Mouse (Mus musculus): Measurements from ENCODE around the gene Cel. TPM values are rescaled to one million over a fixed set of nuclear protein-coding genes. Genes with fewer than 3 reads are reported as not detected.
A peak's percentile ranks its signal among the peaks of the same experiment; 100 is the strongest.
"Not testable (repeated sequence)": the region's sequence is repeated elsewhere in the genome, so short reads cannot be mapped to it uniquely, and the experiment has no call there.

The Cel gene
- total and polyA plus RNA-seq, 2 experiments from 2014 or later, result not detected

DNA sequence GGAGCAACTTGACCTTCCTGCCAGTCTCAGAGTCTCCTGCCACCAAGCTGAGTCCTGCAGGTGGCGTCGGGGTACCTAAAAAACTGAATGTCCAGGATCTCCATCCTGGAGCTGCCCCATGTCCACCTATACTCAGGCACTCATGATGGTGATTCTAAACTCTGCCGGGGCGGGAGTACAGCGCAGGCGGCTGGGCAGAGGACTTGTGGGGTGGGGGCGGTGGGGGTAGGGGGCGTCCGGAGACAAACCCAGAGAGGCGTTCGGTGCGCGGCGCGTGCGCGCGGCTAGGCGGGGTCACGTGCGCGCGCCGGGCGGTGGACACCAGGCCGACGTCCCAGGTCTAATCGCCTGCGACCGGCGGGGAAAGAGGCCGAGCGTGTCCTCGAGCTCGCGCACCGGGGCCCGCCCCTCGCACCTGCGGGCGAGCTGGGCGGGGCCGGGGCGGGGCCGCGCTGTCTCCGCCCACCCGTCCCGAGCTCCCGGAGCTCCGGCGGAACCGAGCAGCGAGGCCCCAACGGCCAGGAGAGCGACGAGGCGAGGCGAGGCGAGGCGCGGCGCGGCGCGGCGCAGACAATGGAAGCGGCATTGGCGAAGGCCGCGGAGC lies 50.3 kb downstream of the Cel start, which contains the start of gene Ralgds:
Gene Ralgds, plus strand, starts transcription at position 328 of the 604 bp plus-strand sequence.
- ATAC-seq (peak; percentile 69), DNase-seq (ENCODE audit: low spot score) (peak; percentile 82)
- no peaks in the 10 kb centered on the region for H3K9me3 ChIP-seq (ENCODE audit: low read length)
- H3K36me3 ChIP-seq (ENCODE audit: insufficient read depth, low read length), result no peaks in the 10 kb centered on the region
- TF ChIP-seq CTCF (IDR thresholded peaks at IDR 0.05; ENCODE audit: low read depth), result peak; percentile 58
- peak within 1 kb of the TSS; percentile 91 for H3K27ac ChIP-seq
- H3K9ac ChIP-seq (replicated peaks; ENCODE audit: low read length), result peak within 1 kb of the TSS; percentile 96
- under 1% methylated on average over 55 of the region's 71 CpGs for WGBS
- peak within 1 kb of the TSS; percentile 79 for H3K4me3 ChIP-seq (ENCODE audit: low read length)
- H3K4me1 ChIP-seq (ENCODE audit: insufficient read depth, low read length), result peaks cover 29% of the 10 kb centered on the region
- H3K27me3 ChIP-seq (ENCODE audit: insufficient read depth, low read length), result no peaks in the 10 kb centered on the region
- H3K4me2 ChIP-seq (ENCODE audit: low read depth, low read length), result peak within 1 kb of the TSS; percentile 91

GRCm38 (mm10) chr2:28511600-28511999 lies 51.6 kb downstream of the Cel start:
- TF ChIP-seq CTCF (IDR thresholded peaks at IDR 0.05; ENCODE audit: low read depth), result peak; percentile 49
- not testable (repeated sequence) for H3K27ac ChIP-seq; H3K4me3 ChIP-seq (ENCODE audit: low read length); H3K4me2 ChIP-seq (ENCODE audit: low read depth, low read length); H3K9ac ChIP-seq (replicated peaks; ENCODE audit: low read length); ATAC-seq; H3K9me3 ChIP-seq (ENCODE audit: low read length); DNase-seq (ENCODE audit: low spot score); H3K36me3 ChIP-seq (ENCODE audit: insufficient read depth, low read length); H3K27me3 ChIP-seq (ENCODE audit: insufficient read depth, low read length)
- H3K4me1 ChIP-seq (ENCODE audit: insufficient read depth, low read length), result peaks cover 20% of the 10 kb centered on the region; the same call in 1 of the 2 replicates
- WGBS, result 52% methylated on average over 5 of the region's 5 CpGs

DNA sequence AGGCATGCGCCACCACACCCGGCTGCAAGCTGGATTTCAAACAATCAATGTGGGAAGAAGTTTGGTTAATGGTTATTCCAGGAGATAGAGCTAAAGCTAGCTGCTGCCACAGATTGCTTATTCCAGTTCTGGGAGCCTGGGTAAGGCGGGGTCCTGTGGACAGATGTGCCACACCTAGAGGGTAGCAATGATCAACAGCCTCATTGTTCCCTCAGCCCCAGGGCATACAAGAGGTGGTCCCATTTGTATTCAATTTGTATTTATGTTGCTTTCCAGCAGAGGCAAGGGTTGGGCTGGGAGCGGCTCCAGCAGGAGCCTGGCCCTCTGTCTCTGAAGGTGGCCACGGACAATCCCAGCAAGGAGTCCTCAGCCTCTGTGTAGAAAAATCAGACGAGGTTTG lies 56.9 kb downstream of the Cel start:
- no peaks in the 10 kb centered on the region for H3K27me3 ChIP-seq (ENCODE audit: insufficient read depth, low read length)
- no peaks in the 10 kb centered on the region for H3K4me1 ChIP-seq (ENCODE audit: insufficient read depth, low read length)
- H3K9ac ChIP-seq (replicated peaks; ENCODE audit: low read length), result no peak overlapping the region
- H3K27ac ChIP-seq, result no peak overlapping the region
- no peak for DNase-seq (ENCODE audit: low spot score)
- 83% methylated on average over 6 of the region's 6 CpGs for WGBS
- no peaks in the 10 kb centered on the region for H3K36me3 ChIP-seq (ENCODE audit: insufficient read depth, low read length)
- H3K4me3 ChIP-seq (ENCODE audit: low read length), result no peak overlapping the region
- no peak for ATAC-seq
- no peaks in the 10 kb centered on the region for H3K9me3 ChIP-seq (ENCODE audit: low read length)
- TF ChIP-seq CTCF (IDR thresholded peaks at IDR 0.05; ENCODE audit: low read depth), result no peak
- no peak overlapping the region for H3K4me2 ChIP-seq (ENCODE audit: low read depth, low read length)

DNA sequence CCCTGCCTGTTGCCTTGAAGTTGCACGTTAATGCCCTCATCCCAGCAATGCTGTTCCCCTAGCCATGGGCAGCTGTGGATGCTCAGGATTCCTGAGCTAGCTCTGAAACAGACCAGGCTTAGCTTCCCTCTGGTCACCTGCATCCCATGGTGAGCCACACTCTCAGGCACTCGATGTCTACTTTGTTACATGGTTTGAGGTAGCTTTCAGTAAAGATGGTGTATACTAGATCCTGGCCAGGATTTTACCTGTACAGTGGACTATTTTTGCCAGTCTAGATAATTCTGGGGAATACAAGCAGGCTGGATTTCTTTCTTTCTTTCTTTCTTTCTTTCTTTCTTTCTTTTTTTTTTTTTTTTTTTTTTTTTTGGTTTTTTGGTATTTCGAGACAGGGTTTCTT lies 57.4 kb downstream of the Cel start, which contains the start of gene Gm10134:
Gene Gm10134, plus strand, starts transcription at position 301 of the 400 bp plus-strand sequence.
- no peaks in the 10 kb centered on the region for H3K36me3 ChIP-seq (ENCODE audit: insufficient read depth, low read length)
- ATAC-seq (no peak), DNase-seq (ENCODE audit: low spot score) (no peak)
- no peak within 1 kb of the TSS for H3K4me3 ChIP-seq (ENCODE audit: low read length)
- 87% methylated on average over 3 of the region's 3 CpGs for WGBS
- H3K9me3 ChIP-seq (ENCODE audit: low read length), result no peaks in the 10 kb centered on the region
- H3K9ac ChIP-seq (replicated peaks; ENCODE audit: low read length), result no peak within 1 kb of the TSS
- no peaks in the 10 kb centered on the region for H3K4me1 ChIP-seq (ENCODE audit: insufficient read depth, low read length)
- no peak within 1 kb of the TSS for H3K4me2 ChIP-seq (ENCODE audit: low read depth, low read length)
- H3K27ac ChIP-seq, result no peak within 1 kb of the TSS
- H3K27me3 ChIP-seq (ENCODE audit: insufficient read depth, low read length), result no peaks in the 10 kb centered on the region
- no peak for TF ChIP-seq CTCF (IDR thresholded peaks at IDR 0.05; ENCODE audit: low read depth)

Small RNA genes within 50 kb of the gene (microRNA-seq; reads per million reads assigned to microRNA genes)
- 0 reads per million in 2 experiments for gene Gm22824

Other genes starting within 250 kb of the Cel start
- 58.8 and 78.7 TPM in 2 replicates for gene Ppp1r26, start 116.6 kb downstream of the Cel start, total RNA-seq (2014; rRNA removed)
- 10.4 and 11.2 TPM in 2 replicates for gene Ppp1r26, start 116.6 kb downstream of the Cel start, polyA plus RNA-seq (2015; fragmentation: Nextera tagmentation; extraction: Ambion mirVana)
- 2.8 and 8.6 TPM in 2 replicates for gene 1700007K13Rik, start 97.1 kb downstream of the Cel start, total RNA-seq (2014; rRNA removed)
- 6.1 and 7.1 TPM in 2 replicates for gene 1700007K13Rik, start 97.1 kb downstream of the Cel start, polyA plus RNA-seq (2015; fragmentation: Nextera tagmentation; extraction: Ambion mirVana)
- 31.5 and 33.0 TPM in 2 replicates for gene Mrps2, start 95.3 kb downstream of the Cel start, total RNA-seq (2014; rRNA removed)
- 39.2 and 42.6 TPM in 2 replicates for gene Mrps2, start 95.3 kb downstream of the Cel start, polyA plus RNA-seq (2015; fragmentation: Nextera tagmentation; extraction: Ambion mirVana)
- gene Gbgt1, start 66.5 kb downstream of the Cel start, total RNA-seq (2014; rRNA removed), result 3.7 and 8.2 TPM in 2 replicates
- 1.5 and 1.7 TPM in 2 replicates for gene Gbgt1, start 66.5 kb downstream of the Cel start, polyA plus RNA-seq (2015; fragmentation: Nextera tagmentation; extraction: Ambion mirVana)
- not detected in 2 replicates for gene Gm10134, start 57.3 kb downstream of the Cel start, total RNA-seq (2014; rRNA removed)
- 4.0 and 4.8 TPM in 2 replicates for gene Gm10134, start 57.3 kb downstream of the Cel start, polyA plus RNA-seq (2015; fragmentation: Nextera tagmentation; extraction: Ambion mirVana)
- gene Ralgds, start 50.3 kb downstream of the Cel start, total RNA-seq (2014; rRNA removed), result 263 and 266 TPM in 2 replicates
- 74.6 and 76.8 TPM in 2 replicates for gene Ralgds, start 50.3 kb downstream of the Cel start, polyA plus RNA-seq (2015; fragmentation: Nextera tagmentation; extraction: Ambion mirVana)
- gene Gtf3c5, start 20.3 kb upstream of the Cel start, total RNA-seq (2014; rRNA removed), result 23.1 and 28.4 TPM in 2 replicates
- gene Gtf3c5, start 20.3 kb upstream of the Cel start, polyA plus RNA-seq (2015; fragmentation: Nextera tagmentation; extraction: Ambion mirVana), result 27.4 and 29.5 TPM in 2 replicates
- gene Gfi1b, start 58.6 kb upstream of the Cel start, total RNA-seq (2014; rRNA removed), result not detected in 2 replicates
- not detected in 2 replicates for gene Gfi1b, start 58.6 kb upstream of the Cel start, polyA plus RNA-seq (2015; fragmentation: Nextera tagmentation; extraction: Ambion mirVana)
- gene Tsc1, start 77.8 kb upstream of the Cel start, total RNA-seq (2014; rRNA removed), result 33.9 and 42.3 TPM in 2 replicates
- 20.0 and 22.7 TPM in 2 replicates for gene Tsc1, start 77.8 kb upstream of the Cel start, polyA plus RNA-seq (2015; fragmentation: Nextera tagmentation; extraction: Ambion mirVana)
- 0.89 TPM in 1 of 2 replicates, not detected in the other for gene Spaca9, start 136.3 kb upstream of the Cel start, total RNA-seq (2014; rRNA removed)
- gene Spaca9, start 136.3 kb upstream of the Cel start, polyA plus RNA-seq (2015; fragmentation: Nextera tagmentation; extraction: Ambion mirVana), result 2.9 and 3.7 TPM in 2 replicates
- 0.58 and 1.6 TPM in 2 replicates for gene Ak8, start 136.8 kb upstream of the Cel start, total RNA-seq (2014; rRNA removed)
- 3.3 and 3.5 TPM in 2 replicates for gene Ak8, start 136.8 kb upstream of the Cel start, polyA plus RNA-seq (2015; fragmentation: Nextera tagmentation; extraction: Ambion mirVana)

Data from hindbrain, postnatal 0 days (tissue).